Mouse (Mus musculus) spleen, adult 2 months (tissue): ENCODE data around the gene Rnf10. TPM values are rescaled to one million over a fixed set of nuclear protein-coding genes. Genes with fewer than 3 reads are reported as not detected.

ENCODE experiments used
- DNase-seq, 2 experiments: peaks; one replicate each; pipeline versions ENCODE4 v3.0.0 to v3.0.0-alpha.2; 2012 to 2021; ENCODE audit warnings: low spot score in 2 of 2, low read depth in 1 of 2
- H3K27ac ChIP-seq: fragments of 200-500 bp; 2 replicates; pipeline ENCODE4 v1.5.1; 2012; ENCODE audit warnings: low read length, inconsistent platforms; ENCODE audit not compliant: insufficient read depth
- H3K27me3 ChIP-seq: fragments of 200-500 bp; 2 replicates; pipeline ENCODE4 v1.6.1; 2012; ENCODE audit warnings: mild to moderate bottlenecking, moderate library complexity, low read length, inconsistent platforms; ENCODE audit not compliant: control insufficient read depth, insufficient read depth
- H3K36me3 ChIP-seq: fragments of 200-500 bp; 2 replicates; pipeline ENCODE4 v1.6.1; 2012; ENCODE audit warnings: mild to moderate bottlenecking, low read length, inconsistent platforms; ENCODE audit not compliant: control insufficient read depth, insufficient read depth
- H3K4me1 ChIP-seq: fragments of 200-500 bp; 2 replicates; pipeline ENCODE4 v1.6.1; 2011; ENCODE audit warnings: inconsistent platforms; ENCODE audit not compliant: control insufficient read depth, insufficient read depth, insufficient read length
- H3K4me3 ChIP-seq: fragments of 200-500 bp; 2 replicates; pipeline ENCODE4 v1.5.1; 2011; ENCODE audit warnings: mild to moderate bottlenecking, inconsistent platforms; ENCODE audit not compliant: insufficient read depth, insufficient read length; ENCODE audit errors: extremely low read depth
- CTCF ChIP-seq: fragments of 200-500 bp; IDR thresholded peaks from 2 replicates; pipeline ENCODE4 v1.5.1; 2011; ENCODE audit warnings: mild to moderate bottlenecking, inconsistent platforms; ENCODE audit not compliant: insufficient read depth, insufficient read length, insufficient replicate concordance; ENCODE audit errors: extremely low read depth
- POLR2A ChIP-seq: fragments of 200-500 bp; IDR thresholded peaks from 2 replicates; pipeline ENCODE4 v1.6.1; 2011; ENCODE audit warnings: low read depth, low read length, inconsistent platforms
- WGBS: fragments of 180-500 bp; shearing (Covaris S2); methylation state at CpG from one replicate; pipeline ENCODE4 v1.1.7; 2018; 5-methylcytosine and 5-hydroxymethylcytosine counted together
- polyA plus RNA-seq: library from polyadenylated mRNA; depleted of rRNA; stranded (reverse); fragments of >200 nt; gene quantifications from 2 replicates; pipeline ENCODE4 v1.2.3, GENCODE M21; 2012

Rnf10 gene
- polyA plus RNA-seq, 1 experiment: 125 TPM

DNA sequence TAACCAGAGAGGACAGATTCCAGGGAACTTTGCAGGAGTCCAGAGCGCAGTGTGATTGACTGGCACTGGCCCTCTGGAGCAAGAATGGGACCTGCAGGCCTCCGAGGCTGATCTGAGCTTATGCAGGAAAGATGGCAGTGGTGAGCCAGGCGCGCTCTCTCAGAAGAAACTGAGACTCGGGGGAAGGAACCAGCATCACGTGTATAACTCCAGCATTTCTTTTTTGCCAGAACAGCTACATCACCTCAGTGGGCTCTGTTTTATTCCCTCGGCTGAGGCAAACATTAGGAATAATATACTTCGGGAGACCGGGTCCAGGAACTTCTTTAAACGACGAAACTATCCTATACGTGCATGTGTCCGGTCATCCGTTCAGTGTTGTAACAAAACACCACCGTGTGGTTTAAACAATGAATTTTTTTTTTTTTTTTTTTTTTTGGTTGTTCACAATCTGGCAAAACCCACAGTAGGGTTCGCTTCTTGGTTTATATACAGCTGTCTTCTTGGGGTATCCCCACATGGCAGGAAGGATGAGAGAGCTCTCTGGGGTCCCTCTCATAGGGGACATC, 41.1 kb downstream of the Rnf10 start:
- peaks cover 8% of the 10 kb centered on the region for H3K27me3 ChIP-seq
- H3K4me1 ChIP-seq: peaks cover 7% of the 10 kb centered on the region
- DNase-seq: no peak
- 23% methylated on average over 16 of the region's 16 CpGs for WGBS
- H3K36me3 ChIP-seq: no peaks in the 10 kb centered on the region
- no peak overlapping the region for H3K4me3 ChIP-seq
- TF ChIP-seq POLR2A (no peak), CTCF (no peak)
- no peak overlapping the region for H3K27ac ChIP-seq

DNA sequence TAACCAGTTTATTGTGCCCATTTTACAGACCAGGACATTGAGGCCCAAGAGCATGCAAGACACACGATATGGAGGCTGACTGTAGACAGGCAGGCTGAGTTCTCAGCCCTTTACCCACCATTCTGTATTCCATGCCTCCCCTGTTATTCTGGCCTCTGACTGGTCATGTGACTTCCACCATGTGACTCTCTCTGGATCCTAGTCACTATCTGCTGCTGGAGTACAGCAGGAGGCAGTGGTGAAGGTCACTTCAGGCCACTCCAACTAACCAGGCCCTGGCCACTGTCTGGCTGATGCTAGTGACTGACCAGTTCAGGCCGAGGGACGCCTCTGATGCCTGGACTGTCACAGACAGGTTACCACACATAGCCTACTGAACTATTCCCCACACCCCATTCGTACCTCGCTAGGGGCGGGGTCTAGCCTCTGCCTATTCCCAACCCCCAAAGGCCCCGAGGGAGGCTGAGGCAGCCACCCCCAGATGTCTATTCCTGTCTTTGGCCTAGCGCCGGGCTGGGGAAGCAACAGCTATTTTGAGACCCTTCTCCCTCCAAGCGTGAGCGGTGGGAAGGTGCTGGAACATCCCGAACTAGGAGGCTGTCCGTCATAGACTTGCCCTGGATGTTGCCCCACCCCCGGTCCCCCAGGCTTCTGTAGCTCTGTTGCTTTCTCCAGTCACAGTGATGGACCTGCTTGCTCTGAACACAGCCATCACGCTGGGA, 41.7 kb downstream of the Rnf10 start:
- Histone ChIP-seq H3K27ac (no peak overlapping the region), H3K4me1 (peaks cover 7% of the 10 kb centered on the region), H3K27me3 (peaks cover 8% of the 10 kb centered on the region), H3K36me3 (no peaks in the 10 kb centered on the region), H3K4me3 (no peak overlapping the region)
- no peak for DNase-seq
- whole genome bisulfite sequencing: 59% methylated on average over 15 of the region's 15 CpGs
- TF ChIP-seq POLR2A: no peak
- no peak for TF ChIP-seq CTCF

DNA sequence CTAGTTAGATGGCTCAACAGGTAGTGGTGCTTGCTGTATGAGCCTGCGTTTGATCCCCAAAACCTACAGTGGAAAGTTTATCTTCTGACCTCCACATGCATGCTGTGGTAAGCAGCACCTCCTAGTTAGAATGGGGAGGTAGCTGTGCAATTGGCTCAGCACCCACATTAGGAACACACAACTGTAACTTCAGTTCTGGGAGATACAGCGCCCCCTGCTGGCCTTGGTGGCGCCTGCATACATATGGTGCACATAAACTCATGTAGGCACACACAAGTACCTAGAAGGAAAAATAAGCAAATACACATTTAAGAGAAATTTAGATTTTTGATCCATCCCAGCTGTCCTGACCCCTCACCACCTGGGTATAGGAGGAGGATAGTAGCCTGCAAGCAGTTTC, 50.2 kb downstream of the Rnf10 start:
- WGBS: 79% methylated on average over 3 of the region's 3 CpGs
- TF ChIP-seq CTCF (no peak), POLR2A (no peak)
- H3K4me3 ChIP-seq: no peak overlapping the region
- H3K36me3 ChIP-seq: no peaks in the 10 kb centered on the region
- DNase-seq: no peak
- H3K27me3 ChIP-seq: no peaks in the 10 kb centered on the region
- H3K4me1 ChIP-seq: no peaks in the 10 kb centered on the region
- H3K27ac ChIP-seq: no peak overlapping the region

DNA sequence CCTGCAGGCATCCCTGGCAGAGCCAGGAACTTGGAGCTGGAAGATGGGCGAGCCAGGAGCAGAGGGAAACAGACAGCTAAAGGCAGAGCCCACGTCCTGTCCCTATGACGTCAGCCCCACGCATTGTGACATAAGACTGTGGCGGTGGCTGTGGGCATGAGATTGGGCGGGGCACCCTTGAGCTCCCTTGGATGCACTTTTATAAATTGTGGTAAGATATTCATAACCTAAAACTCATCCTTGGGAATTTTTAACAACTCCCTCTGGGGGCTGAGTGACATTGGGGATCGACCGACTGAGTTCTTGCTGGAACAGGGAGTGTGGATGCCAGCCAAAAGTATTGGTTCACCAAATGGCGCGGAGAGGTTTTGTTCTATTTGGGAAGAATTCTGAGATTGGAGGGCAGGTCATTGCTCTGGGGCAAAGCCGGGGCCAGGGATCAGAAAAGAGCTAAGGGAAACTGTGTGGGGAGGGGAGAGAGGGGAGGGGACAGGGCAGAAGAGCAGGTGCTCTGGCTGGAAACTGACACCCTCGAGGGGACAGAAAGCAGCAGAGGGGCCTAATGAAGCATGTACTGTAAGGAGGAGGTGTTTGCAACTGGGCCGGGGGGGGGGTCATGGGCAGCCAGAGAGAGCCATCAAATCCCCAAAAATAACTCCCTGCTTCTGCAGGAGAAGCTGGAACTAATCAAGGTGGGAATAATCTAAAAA, 51.6 kb downstream of the Rnf10 start:
- H3K4me1 ChIP-seq: no peaks in the 10 kb centered on the region
- 41% methylated on average over 13 of the region's 13 CpGs for WGBS
- H3K4me3 ChIP-seq: no peak overlapping the region
- no peak overlapping the region for H3K27ac ChIP-seq
- no peaks in the 10 kb centered on the region for H3K27me3 ChIP-seq
- H3K36me3 ChIP-seq: no peaks in the 10 kb centered on the region
- no peak for DNase-seq
- TF ChIP-seq POLR2A (no peak), CTCF (no peak)

DNA sequence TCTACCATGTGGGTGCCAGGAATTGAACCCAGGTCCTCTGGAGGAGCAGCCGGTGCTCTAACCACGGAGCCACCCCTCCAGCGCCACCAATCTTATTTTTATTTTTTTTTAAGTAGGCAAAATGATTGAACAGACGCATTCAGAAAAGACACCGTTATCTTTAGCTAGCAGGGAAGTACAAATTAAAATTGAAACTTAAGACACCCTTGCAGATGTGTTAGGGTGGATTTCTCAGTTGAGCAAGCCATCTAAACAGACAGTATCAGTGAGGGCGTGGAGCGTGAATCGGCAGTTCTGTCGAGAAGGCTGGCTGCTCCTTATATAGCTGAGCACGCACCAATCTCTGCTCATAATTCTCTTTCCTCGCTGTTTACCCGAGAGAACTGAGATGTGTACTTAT, 54.7 kb downstream of the Rnf10 start:
- H3K4me1 ChIP-seq: no peaks in the 10 kb centered on the region
- DNase-seq: no peak
- no peaks in the 10 kb centered on the region for H3K36me3 ChIP-seq
- H3K27ac ChIP-seq: no peak overlapping the region
- no peak for TF ChIP-seq CTCF
- no peak for TF ChIP-seq POLR2A
- H3K27me3 ChIP-seq: peaks cover 8% of the 10 kb centered on the region
- H3K4me3 ChIP-seq: no peak overlapping the region
- 77% methylated on average over 12 of the region's 12 CpGs for WGBS

DNA sequence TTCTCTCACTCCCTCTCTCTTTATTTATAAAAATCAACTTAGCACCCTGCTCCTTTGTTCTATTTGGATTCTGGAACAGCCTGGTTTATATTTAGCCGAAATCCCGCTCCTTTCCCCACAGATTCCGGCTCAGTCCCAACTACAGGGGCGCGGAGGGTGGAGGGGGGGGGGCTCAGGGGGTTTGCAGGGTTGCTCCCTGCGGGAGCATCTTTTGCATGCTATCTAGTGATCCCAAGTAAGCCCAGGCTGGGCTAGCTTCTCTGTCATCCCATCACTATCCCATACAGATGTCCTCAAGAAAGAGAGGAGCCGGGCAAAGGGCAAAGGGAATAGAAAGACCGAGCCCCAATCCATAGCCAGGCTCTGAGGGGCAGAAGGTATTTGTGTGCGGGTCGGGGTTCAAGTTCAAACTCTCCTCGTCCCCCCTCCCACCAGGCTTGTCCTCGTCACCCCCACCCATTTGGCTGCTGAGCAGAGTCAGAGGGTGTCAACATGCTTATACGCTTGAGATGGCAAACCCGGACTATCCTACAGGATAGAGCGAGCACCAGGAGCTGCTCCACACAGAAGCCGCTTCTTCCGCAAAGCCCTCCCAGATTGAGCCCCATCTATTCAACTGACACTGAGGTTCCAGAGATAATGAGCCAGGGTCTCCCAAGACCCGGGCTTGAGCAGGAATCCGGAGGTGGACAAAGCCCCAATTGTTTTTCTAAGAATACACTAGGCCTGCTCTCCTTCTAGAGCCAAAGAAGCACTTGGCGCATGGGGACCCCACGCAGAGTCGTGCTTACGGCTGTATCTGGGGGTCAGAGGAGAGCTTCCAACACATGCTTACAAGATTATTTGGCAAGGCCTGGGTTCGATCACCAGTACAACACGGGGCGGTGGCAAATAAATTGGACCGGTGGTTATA, 57.2 kb downstream of the Rnf10 start:
- TF ChIP-seq POLR2A (no peak), CTCF (no peak)
- Histone ChIP-seq H3K36me3 (no peaks in the 10 kb centered on the region), H3K27ac (no peak overlapping the region), H3K4me3 (no peak overlapping the region), H3K4me1 (no peaks in the 10 kb centered on the region), H3K27me3 (peaks cover 8% of the 10 kb centered on the region)
- 34% methylated on average over 27 of the region's 27 CpGs for WGBS
- no peak for DNase-seq
